Mouse (Mus musculus) olfactory bulb, adult 2 months (tissue): ENCODE measurements around the gene Cphx1. TPM values are rescaled to one million over a fixed set of nuclear protein-coding genes. Genes with fewer than 3 reads are reported as not detected.
A peak's percentile ranks its signal among the peaks of the same experiment; 100 is the strongest.
"Not testable (repeated sequence)": the region's sequence is repeated elsewhere in the genome, so short reads cannot be mapped to it uniquely, and the experiment has no call there.

ENCODE experiments used
- H3K27ac ChIP-seq: fragments of 200-500 bp; 2 replicates; pipeline ENCODE4 v1.5.1; 2012; ENCODE audit warnings: low read depth, low read length; ENCODE audit not compliant: insufficient read depth
- H3K4me1 ChIP-seq: fragments of 200-500 bp; 2 replicates; pipeline ENCODE4 v1.6.1; 2012; ENCODE audit warnings: low read length; ENCODE audit not compliant: control insufficient read depth, insufficient read depth
- H3K4me3 ChIP-seq: fragments of 200-500 bp; 2 replicates; pipeline ENCODE4 v1.5.1; 2012; ENCODE audit warnings: mild to moderate bottlenecking, low read depth, low read length, moderate library complexity; ENCODE audit not compliant: insufficient read depth
- WGBS: fragments of 180-500 bp; shearing (Covaris S2); methylation state at CpG from one replicate; pipeline ENCODE4 v1.1.7; 2018; 5-methylcytosine and 5-hydroxymethylcytosine counted together
- polyA plus RNA-seq: library from polyadenylated mRNA; stranded (reverse); fragments of >200 nt; gene quantifications from 2 replicates; pipeline ENCODE4 v1.2.4, GENCODE M21; 2012; ENCODE audit warnings: low replicate concordance; ENCODE audit not compliant: missing spikeins, insufficient read depth, insufficient read length

Gene Cphx1
- polyA plus RNA-seq, 1 experiment = not detected

GRCm38 (mm10) chr14:25979242-25979941, 41.3 kb downstream of the Cphx1 start:
- not testable (repeated sequence) for H3K4me1 ChIP-seq, H3K27ac ChIP-seq
- 4% methylated on average over 8 of the region's 13 CpGs for WGBS
- H3K4me3 ChIP-seq = peak overlapping the region; percentile 33

- 75% methylated on average over 6 of the region's 9 CpGs for WGBS
- H3K4me1 ChIP-seq, H3K27ac ChIP-seq, H3K4me3 ChIP-seq: not testable (repeated sequence)
Observed at GRCm38 (mm10) chr14:25981880-25982279, 43.8 kb downstream of the Cphx1 start.

Other genes starting within 250 kb of the Cphx1 start
- gene Ppif, start 244.2 kb upstream of the Cphx1 start, polyA plus RNA-seq = not detected in 2 replicates
- not detected in 2 replicates for gene Zcchc24, start 169.3 kb upstream of the Cphx1 start, polyA plus RNA-seq
- not detected in 2 replicates for gene Anxa11, start 96.1 kb upstream of the Cphx1 start, polyA plus RNA-seq
- not detected in 2 replicates for gene Plac9a, start 35.2 kb upstream of the Cphx1 start, polyA plus RNA-seq
- gene Tmem254a, start 10.6 kb upstream of the Cphx1 start, polyA plus RNA-seq = not detected in 2 replicates
- not detected in 2 replicates for gene Duxbl1, start 40.3 kb downstream of the Cphx1 start, polyA plus RNA-seq
- gene Gm9780, start 104.4 kb downstream of the Cphx1 start, polyA plus RNA-seq = not detected in 2 replicates
- not detected in 2 replicates for gene Tmem254c, start 129.1 kb downstream of the Cphx1 start, polyA plus RNA-seq
- not detected in 2 replicates for gene Cphx2, start 143.2 kb downstream of the Cphx1 start, polyA plus RNA-seq
- not detected in 2 replicates for gene Cphx3, start 144.0 kb downstream of the Cphx1 start, polyA plus RNA-seq
- not detected in 2 replicates for gene Duxbl2, start 180.0 kb downstream of the Cphx1 start, polyA plus RNA-seq
- not detected in 2 replicates for gene Plac9b, start 244.2 kb downstream of the Cphx1 start, polyA plus RNA-seq